Mouse (Mus musculus) lung, adult 18-20 months (tissue): ENCODE measurements around the gene Sec63.

Source experiments
- DNase-seq, 2 experiments: peaks; one replicate each; pipeline ENCODE4 v3.0.0; 2022; ENCODE audit warnings: mixed read lengths in 2 of 2

Sec63 gene

DNA sequence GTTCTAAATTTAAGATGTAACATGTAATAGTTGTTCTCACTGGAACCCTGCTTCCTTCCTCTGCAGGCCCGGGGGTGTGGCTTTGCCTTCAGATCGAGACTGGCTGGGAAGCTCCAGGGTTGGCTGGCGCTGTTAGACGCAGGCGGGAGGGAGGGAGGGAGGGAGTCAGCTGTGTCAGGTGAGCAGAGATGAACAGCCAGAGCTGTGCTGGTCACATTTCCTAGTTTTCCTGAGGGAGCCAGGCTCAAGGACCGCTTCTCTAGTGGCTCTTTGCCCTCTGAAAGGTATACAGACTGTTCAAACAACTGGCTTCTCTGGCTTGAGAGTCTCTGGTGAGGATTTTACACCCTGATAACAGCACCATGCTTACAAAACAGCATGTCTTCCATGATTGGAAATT, 69.1 kb downstream of the Sec63 start:
- peak; percentile 77 to 85 for DNase-seq

- DNase-seq = no peak
These were observed 71.4 kb downstream of the Sec63 start for GRCm38 (mm10) chr10:42832677-42833076.

- peak; percentile 73 to 81 for DNase-seq
These were observed 72.8 kb downstream of the Sec63 start for GRCm38 (mm10) chr10:42833871-42834727.

DNA sequence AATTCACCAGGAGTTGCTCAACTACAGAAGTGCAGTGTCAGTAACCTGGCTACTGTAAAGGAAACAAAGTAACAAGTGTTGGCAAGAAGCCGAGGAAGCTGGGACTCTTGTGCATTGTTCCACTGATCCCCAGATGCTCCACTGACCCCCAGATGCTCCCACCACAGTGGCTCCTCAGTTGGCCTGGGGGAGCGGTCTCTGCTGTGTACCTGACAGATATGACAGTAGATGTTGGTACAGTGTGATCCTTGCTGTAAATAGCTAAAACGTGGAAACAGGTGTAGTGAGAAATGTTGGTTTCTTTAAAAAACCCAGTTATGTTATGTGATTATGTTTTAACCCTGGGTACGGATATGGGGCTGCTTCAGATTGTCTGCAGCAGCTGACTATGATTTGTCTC, 76.8 kb downstream of the Sec63 start:
- no peak for DNase-seq

DNA sequence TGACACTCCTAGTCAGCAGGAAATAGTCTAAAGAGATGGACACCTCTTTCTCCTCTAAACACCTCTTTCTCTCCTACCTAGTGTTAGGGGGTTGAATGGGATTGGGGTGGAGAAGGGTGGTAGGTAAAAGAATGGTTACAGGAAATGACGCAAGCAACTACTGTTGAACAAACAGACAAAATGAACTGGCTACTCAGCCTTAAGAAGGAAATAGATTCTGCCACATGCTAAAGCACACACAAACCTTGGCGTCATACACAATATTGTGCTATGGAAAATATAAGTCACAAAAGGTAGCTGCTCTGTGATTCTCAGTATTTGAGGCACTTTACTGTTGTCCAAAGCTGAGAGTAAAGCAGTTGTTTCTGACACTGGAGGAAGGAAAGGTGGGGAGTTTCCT, 77.4 kb downstream of the Sec63 start:
- no peak for DNase-seq

- no peak for DNase-seq
These were observed 78.7 kb downstream of the Sec63 start for GRCm38 (mm10) chr10:42840036-42840435.

GRCm38 (mm10) chr10:42841531-42842195, 80.4 kb downstream of the Sec63 start:
- no peak for DNase-seq

GRCm38 (mm10) chr10:42842358-42842757, 81.1 kb downstream of the Sec63 start:
- DNase-seq = peak; percentile 59 to 73

- peak in 1 of 2 experiments; percentile 34 for DNase-seq
These were observed 82.1 kb downstream of the Sec63 start for GRCm38 (mm10) chr10:42843416-42843815.

DNA sequence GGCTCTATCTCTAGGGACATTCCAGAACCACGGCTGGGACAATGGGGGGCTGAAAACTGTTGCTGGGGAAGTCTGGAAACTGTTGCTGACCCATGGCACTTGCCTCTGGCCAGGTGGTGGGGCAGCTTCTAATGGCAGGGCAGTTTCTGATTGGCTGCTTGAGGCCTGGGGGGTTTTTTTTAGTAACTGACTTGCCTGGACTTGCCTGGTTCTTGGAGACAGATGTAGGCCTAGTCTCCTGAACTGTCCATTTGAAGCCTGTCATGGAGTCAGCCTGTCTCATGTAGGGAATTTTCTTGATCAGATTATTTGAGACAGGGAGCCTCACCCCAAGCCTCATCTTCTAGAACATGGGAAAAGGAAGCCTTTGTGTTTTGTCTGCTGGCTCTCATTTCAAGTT, 84.2 kb downstream of the Sec63 start:
- no peak for DNase-seq

- no peak for DNase-seq
These were observed 87.1 kb downstream of the Sec63 start for GRCm38 (mm10) chr10:42848179-42849080.

- DNase-seq = no peak
These were observed 87.7 kb downstream of the Sec63 start for GRCm38 (mm10) chr10:42849081-42849400.

- no peak for DNase-seq
These were observed 93.5 kb downstream of the Sec63 start for GRCm38 (mm10) chr10:42854838-42855237.

GRCm38 (mm10) chr10:42855250-42855649, 94.0 kb downstream of the Sec63 start:
- peak; percentile 28 to 66 for DNase-seq

- no peak for DNase-seq
These were observed 95.3 kb downstream of the Sec63 start for GRCm38 (mm10) chr10:42856574-42856973.

DNA sequence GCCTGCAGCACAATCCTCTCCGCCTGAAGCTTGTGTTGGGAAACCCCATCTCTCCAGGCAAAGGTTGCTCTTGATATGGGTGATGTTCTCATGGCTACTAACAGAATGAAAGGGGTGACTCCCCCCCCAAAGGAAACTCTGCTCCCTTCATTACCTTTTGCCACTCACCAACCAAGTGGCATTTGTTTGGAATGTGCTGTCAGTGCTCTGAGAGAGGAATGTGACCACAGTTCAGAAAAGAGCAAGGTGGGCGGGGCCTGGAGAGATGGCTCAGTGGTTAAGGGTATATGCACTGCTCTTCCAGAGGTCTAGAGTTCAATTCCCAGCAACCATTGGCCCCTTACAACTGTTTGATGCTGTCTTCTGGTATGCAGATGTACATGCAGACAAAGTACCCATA, 95.7 kb downstream of the Sec63 start:
- DNase-seq = no peak

GRCm38 (mm10) chr10:42859781-42860158, 98.5 kb downstream of the Sec63 start:
- no peak for DNase-seq

DNA sequence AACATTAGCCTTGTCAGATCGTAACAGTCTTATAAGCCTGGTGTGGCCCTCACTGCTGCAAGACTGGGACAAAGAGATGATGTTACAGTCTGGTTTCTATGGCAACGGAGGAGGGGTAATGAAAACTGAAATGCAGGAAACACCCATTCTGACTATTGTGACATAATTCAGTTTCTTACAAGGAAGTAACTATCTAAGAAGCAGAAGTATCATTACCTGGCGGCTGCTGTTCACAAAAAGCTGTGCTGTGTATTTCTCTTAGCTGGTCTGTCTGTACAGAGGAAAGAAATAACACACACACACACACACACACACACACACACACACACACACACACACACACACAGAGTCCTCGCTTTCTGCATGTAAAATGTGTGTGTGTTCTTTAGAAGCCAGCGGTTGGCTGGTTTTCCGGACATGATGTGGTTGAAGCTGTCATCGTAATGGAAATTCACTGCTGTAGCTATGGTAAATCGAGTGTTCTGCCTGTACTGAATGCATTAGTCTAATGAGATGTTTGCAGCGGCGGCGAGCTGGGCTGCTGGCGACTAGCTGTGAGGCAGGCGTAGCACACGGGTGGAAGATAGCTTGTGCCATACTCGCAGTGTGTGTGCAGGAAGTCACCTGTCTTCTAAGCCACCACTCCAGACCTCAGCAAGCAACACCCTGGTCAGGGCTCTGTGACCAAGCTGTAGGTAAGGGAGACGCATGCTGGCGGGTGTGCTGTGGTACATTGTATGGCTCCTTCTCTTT, 99.0 kb downstream of the Sec63 start, which contains the start of gene Scml4:
Scml4 (plus strand) TSS at position 212 of the 753 bp plus-strand sequence.
- DNase-seq = peak; percentile 36 to 48

- DNase-seq = no peak
These were observed 100.2 kb downstream of the Sec63 start for GRCm38 (mm10) chr10:42861446-42861845.

DNA sequence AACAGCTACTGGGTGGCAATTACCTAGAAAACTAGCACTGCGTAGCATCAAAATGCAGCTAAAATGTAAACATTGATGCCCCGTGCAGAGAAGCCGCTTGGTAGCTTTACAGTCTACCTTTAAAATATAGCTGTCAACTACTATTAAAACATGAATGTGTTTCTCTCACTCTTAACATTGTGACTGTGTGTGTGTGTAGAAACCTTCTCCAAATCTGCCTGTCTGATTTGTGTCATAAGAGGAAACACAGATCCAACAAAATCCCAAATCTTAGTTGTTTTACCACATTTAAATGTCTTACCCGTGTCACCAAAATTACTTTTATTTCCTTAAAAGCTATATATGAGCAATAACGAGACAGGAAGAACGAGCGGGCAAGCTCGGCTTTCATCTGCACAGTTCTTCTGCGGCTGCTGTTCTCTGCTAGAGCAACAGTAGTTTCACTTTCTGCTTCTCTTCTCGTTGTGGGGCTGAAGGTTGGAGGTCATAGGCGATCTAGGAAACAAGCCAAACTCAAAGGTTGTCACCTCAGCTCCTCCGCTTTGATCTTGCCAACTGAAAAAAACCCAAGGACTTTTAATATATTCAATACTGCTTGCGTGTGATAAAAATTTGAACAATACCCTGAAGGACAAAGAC, 100.9 kb downstream of the Sec63 start:
- DNase-seq = peak; percentile 55 to 62

GRCm38 (mm10) chr10:42862806-42863205, 101.5 kb downstream of the Sec63 start:
- DNase-seq = no peak
